Mouse (Mus musculus): ENCODE measurements around the gene Il17c. TPM values are rescaled to one million over a fixed set of nuclear protein-coding genes. Genes with fewer than 3 reads are reported as not detected.

Gene Il17c
- polyA plus RNA-seq, 1 experiment, result 0.11 TPM

DNA sequence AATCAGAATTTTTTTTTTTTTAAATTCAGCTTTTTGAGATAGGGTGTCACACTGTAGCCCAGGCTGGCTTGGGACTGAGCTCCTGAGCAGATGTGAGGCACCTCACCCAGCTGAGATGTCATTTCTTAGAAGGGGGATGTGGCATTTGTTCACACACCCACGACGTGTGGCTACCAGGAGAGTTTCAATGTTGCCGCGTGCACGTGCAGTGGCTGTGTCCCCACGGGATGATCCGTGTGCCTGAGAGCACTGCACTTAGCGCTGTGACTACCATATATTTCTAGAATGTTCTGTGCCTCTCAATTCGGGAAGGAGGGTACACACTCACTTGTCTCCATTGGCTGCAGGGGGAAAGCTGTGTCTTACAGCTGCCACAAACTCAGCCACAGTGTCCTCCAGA, 14.3 kb downstream of the Il17c start:
- H3K36me3 ChIP-seq (ENCODE audit: control insufficient read depth, insufficient read depth, low read length), result no peaks in the 10 kb centered on the region
- TF ChIP-seq CTCF (conservative IDR thresholded peaks at IDR 0.05; ENCODE audit: insufficient read depth, insufficient read length, low read depth, low read length) (no peak), POLR2A (IDR thresholded peaks at IDR 0.05; ENCODE audit: low read depth, low read length) (no peak)
- 92% methylated on average over 9 of the region's 9 CpGs for WGBS
- H3K4me1 ChIP-seq (ENCODE audit: control insufficient read depth, insufficient read depth, low read length), result peaks cover 3% of the 10 kb centered on the region; the same call in 1 of the 2 replicates
- no peak for DNase-seq
- H3K27me3 ChIP-seq (replicated peaks; ENCODE audit: control insufficient read depth, insufficient read depth, low read length), result no peaks in the 10 kb centered on the region
- no peak overlapping the region for H3K4me3 ChIP-seq (ENCODE audit: insufficient read depth, low read depth, low read length)
- H3K27ac ChIP-seq (ENCODE audit: insufficient read depth, low read depth, low read length), result no peak overlapping the region

DNA sequence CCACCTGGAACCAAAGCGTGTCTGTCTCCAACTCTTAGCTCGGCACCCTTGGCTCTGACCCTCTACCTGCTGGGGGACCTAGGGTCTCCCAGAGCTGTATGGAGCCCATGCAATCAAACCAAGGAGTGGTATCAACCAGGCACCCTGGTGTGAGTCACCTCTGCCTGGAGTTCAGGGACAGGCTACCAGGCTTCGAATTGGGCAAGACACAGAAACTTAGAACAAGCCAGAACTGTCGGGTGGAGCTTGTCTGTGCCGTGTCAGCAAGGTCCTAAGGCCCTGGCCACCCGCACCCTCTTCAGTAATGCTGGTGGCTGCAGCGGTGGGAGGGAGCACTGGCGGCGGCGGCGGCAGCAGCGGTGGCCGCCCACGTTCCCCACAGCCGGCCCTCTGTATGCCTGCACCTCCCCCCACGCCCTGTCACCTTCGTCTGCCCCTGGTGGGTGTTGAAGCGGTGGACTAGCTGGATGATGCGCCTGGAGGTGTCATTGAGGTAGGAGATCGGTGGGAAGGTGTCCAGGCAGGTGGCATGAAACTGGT, 14.8 kb downstream of the Il17c start:
- Histone ChIP-seq H3K36me3 (ENCODE audit: control insufficient read depth, insufficient read depth, low read length) (no peaks in the 10 kb centered on the region), H3K4me1 (ENCODE audit: control insufficient read depth, insufficient read depth, low read length) (peaks cover 3% of the 10 kb centered on the region; the same call in 1 of the 2 replicates), H3K27me3 (replicated peaks; ENCODE audit: control insufficient read depth, insufficient read depth, low read length) (no peaks in the 10 kb centered on the region), H3K27ac (ENCODE audit: insufficient read depth, low read depth, low read length) (no peak overlapping the region), H3K4me3 (ENCODE audit: insufficient read depth, low read depth, low read length) (no peak overlapping the region)
- DNase-seq, result no peak
- TF ChIP-seq CTCF (conservative IDR thresholded peaks at IDR 0.05; ENCODE audit: insufficient read depth, insufficient read length, low read depth, low read length), result no peak
- TF ChIP-seq POLR2A (IDR thresholded peaks at IDR 0.05; ENCODE audit: low read depth, low read length), result no peak
- 79% methylated on average over 20 of the region's 20 CpGs for WGBS

DNA sequence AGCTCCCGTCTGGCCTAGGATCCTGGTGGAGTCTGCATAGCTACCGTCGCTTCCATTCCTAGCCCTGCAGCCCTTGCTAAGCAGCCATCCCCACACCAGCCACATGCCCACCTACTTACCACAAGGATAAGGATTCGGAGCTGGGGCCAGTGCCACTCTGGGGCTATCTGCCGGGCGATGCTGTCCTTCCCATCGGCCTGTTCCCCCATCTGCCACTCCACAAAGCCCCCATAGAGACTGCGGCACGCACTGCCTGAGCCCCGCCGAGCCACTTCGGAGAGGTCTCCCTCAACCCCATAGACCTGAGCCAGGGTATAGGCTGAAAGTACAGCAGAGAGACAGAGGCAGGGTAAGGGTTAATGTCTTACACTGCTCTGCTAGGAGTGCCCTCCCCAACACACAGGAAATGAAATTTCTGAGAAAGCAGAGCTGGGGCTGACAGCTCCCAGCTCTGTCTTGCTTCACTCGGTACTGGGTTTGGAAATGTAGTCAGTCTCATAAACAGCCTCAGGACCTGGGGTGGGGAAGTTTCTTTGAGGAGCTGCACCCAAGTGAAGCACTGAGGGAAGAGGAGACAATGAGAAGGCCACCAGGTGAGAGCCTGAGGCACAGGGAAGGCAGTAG, 16.0 kb downstream of the Il17c start:
- DNase-seq, result no peak
- no peak for TF ChIP-seq CTCF (conservative IDR thresholded peaks at IDR 0.05; ENCODE audit: insufficient read depth, insufficient read length, low read depth, low read length)
- TF ChIP-seq POLR2A (IDR thresholded peaks at IDR 0.05; ENCODE audit: low read depth, low read length), result no peak
- Histone ChIP-seq H3K27me3 (replicated peaks; ENCODE audit: control insufficient read depth, insufficient read depth, low read length) (no peaks in the 10 kb centered on the region), H3K27ac (ENCODE audit: insufficient read depth, low read depth, low read length) (no peak overlapping the region), H3K4me3 (ENCODE audit: insufficient read depth, low read depth, low read length) (no peak overlapping the region), H3K4me1 (ENCODE audit: control insufficient read depth, insufficient read depth, low read length) (peaks cover 3% of the 10 kb centered on the region; the same call in 1 of the 2 replicates), H3K36me3 (ENCODE audit: control insufficient read depth, insufficient read depth, low read length) (no peaks in the 10 kb centered on the region)
- WGBS, result 84% methylated on average over 13 of the region's 13 CpGs

DNA sequence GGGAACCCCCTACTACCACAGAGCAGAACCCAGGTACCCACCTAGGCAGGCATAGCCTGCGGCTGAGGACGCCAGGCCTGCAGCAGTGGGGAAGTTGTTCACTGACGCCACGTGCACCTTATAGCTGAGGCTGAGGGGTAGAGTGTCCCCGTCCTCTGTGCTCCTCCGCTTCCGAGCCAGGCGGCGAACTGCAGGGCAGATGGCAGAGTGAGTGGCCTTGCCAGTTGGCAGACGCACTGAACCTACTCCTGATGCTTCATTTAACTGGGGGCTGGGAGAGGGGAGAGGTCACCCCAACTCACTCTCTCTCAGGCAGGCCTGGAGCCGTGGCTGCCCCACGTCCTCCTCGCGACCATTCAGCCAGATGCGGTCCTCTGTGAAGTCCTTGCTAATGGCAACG, 17.5 kb downstream of the Il17c start:
- whole genome bisulfite sequencing, result 93% methylated on average over 16 of the region's 16 CpGs
- no peak for DNase-seq
- peaks cover under 1% of the 10 kb centered on the region; the same call in 1 of the 2 replicates for H3K4me1 ChIP-seq (ENCODE audit: control insufficient read depth, insufficient read depth, low read length)

GRCm38 (mm10) chr8:122441326-122441725, 19.5 kb downstream of the Il17c start:
- no peak for DNase-seq
- no peak overlapping the region for H3K27ac ChIP-seq (ENCODE audit: insufficient read depth, low read depth, low read length)
- 75% methylated on average over 1 of the region's 1 CpGs for WGBS
- peaks cover 5% of the 10 kb centered on the region; the same call in 1 of the 2 replicates for H3K4me1 ChIP-seq (ENCODE audit: control insufficient read depth, insufficient read depth, low read length)
- no peak overlapping the region for H3K4me3 ChIP-seq (ENCODE audit: insufficient read depth, low read depth, low read length)
- H3K27me3 ChIP-seq (replicated peaks; ENCODE audit: control insufficient read depth, insufficient read depth, low read length), result no peaks in the 10 kb centered on the region
- TF ChIP-seq CTCF (conservative IDR thresholded peaks at IDR 0.05; ENCODE audit: insufficient read depth, insufficient read length, low read depth, low read length), result no peak
- TF ChIP-seq POLR2A (IDR thresholded peaks at IDR 0.05; ENCODE audit: low read depth, low read length), result no peak
- no peaks in the 10 kb centered on the region for H3K36me3 ChIP-seq (ENCODE audit: control insufficient read depth, insufficient read depth, low read length)

More for the DNA sequence above, 17.5 kb downstream of the Il17c start:
- Histone ChIP-seq H3K27me3 (replicated peaks; ENCODE audit: control insufficient read depth, insufficient read depth, low read length) (no peaks in the 10 kb centered on the region), H3K36me3 (ENCODE audit: control insufficient read depth, insufficient read depth, low read length) (no peaks in the 10 kb centered on the region), H3K4me3 (ENCODE audit: insufficient read depth, low read depth, low read length) (no peak overlapping the region), H3K27ac (ENCODE audit: insufficient read depth, low read depth, low read length) (no peak overlapping the region)
- TF ChIP-seq CTCF (conservative IDR thresholded peaks at IDR 0.05; ENCODE audit: insufficient read depth, insufficient read length, low read depth, low read length), result no peak
- TF ChIP-seq POLR2A (IDR thresholded peaks at IDR 0.05; ENCODE audit: low read depth, low read length), result no peak

DNA sequence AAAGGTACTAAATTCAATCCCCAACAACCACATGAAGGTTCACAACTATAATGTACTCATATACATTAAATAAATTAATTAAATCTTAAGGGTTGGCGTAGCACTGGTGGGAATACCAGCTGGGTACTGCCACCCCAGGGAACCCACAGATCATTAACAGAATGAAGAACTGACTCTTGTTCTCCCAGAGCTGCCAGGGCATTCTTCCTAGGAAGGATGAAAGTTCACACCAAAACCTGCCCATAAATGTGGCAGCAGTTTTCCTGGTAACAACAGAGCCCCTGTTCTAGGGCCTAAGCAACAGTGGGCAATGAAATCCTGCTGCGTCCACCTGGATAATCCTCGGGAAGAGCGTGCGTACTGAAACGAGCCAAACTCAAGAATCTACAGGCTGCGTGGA, 20.5 kb downstream of the Il17c start:
- peak overlapping the region; percentile 75 for H3K27ac ChIP-seq (ENCODE audit: insufficient read depth, low read depth, low read length)
- WGBS, result 24% methylated on average over 7 of the region's 7 CpGs
- TF ChIP-seq CTCF (conservative IDR thresholded peaks at IDR 0.05; ENCODE audit: insufficient read depth, insufficient read length, low read depth, low read length) (no peak), POLR2A (IDR thresholded peaks at IDR 0.05; ENCODE audit: low read depth, low read length) (no peak)
- peaks cover 5% of the 10 kb centered on the region; the same call in 1 of the 2 replicates for H3K4me1 ChIP-seq (ENCODE audit: control insufficient read depth, insufficient read depth, low read length)
- peak overlapping the region; percentile 65 for H3K4me3 ChIP-seq (ENCODE audit: insufficient read depth, low read depth, low read length)
- no peaks in the 10 kb centered on the region for H3K36me3 ChIP-seq (ENCODE audit: control insufficient read depth, insufficient read depth, low read length)
- H3K27me3 ChIP-seq (replicated peaks; ENCODE audit: control insufficient read depth, insufficient read depth, low read length), result no peaks in the 10 kb centered on the region
- peak; percentile 63 for DNase-seq

DNA sequence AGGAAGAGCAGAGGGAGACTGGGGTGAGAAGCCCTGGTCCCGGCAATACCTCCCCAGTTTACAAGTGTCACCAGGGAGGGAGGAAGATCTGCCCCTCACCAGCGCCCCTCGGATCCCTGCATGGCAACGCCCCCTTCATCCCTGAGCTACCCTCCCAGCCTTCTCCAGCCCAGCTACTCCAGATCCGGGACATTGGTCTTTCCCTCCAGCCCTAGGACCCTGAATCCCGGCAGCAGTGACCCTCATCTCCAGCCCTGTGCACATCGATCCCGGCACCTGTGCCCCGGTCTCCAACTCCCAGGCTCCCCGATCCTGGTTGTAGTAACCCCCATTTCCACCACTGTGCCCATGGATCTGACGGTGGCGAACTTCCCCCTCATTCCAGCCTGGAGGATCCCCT, 21.0 kb downstream of the Il17c start:
- no peak for DNase-seq
- WGBS, result 1% methylated on average over 12 of the region's 12 CpGs
- Histone ChIP-seq H3K4me3 (ENCODE audit: insufficient read depth, low read depth, low read length) (peak overlapping the region; percentile 65), H3K27ac (ENCODE audit: insufficient read depth, low read depth, low read length) (peak overlapping the region; percentile 75), H3K4me1 (ENCODE audit: control insufficient read depth, insufficient read depth, low read length) (peaks cover 5% of the 10 kb centered on the region; the same call in 1 of the 2 replicates), H3K27me3 (replicated peaks; ENCODE audit: control insufficient read depth, insufficient read depth, low read length) (no peaks in the 10 kb centered on the region), H3K36me3 (ENCODE audit: control insufficient read depth, insufficient read depth, low read length) (no peaks in the 10 kb centered on the region)
- TF ChIP-seq POLR2A (IDR thresholded peaks at IDR 0.05; ENCODE audit: low read depth, low read length) (no peak), CTCF (conservative IDR thresholded peaks at IDR 0.05; ENCODE audit: insufficient read depth, insufficient read length, low read depth, low read length) (no peak)
